Mouse (Mus musculus): Measurements from ENCODE around the gene Col6a1. TPM values are rescaled to one million over a fixed set of nuclear protein-coding genes. Genes with fewer than 3 reads are reported as not detected.

Gene Col6a1
- polyA plus RNA-seq, 1 experiment from 2014 or later = 26.5 TPM

Other genes starting within 250 kb of the Col6a1 start
- gene Lss, start 194.6 kb downstream of the Col6a1 start, polyA plus RNA-seq (2015; fragmentation: Nextera tagmentation; extraction: Ambion mirVana) = 41.6 and 50.7 TPM in 2 replicates
- gene Spatc1l, start 163.9 kb downstream of the Col6a1 start, polyA plus RNA-seq (2015; fragmentation: Nextera tagmentation; extraction: Ambion mirVana) = 0.14 TPM in 1 of 2 replicates, not detected in the other
- gene Ftcd, start 150.5 kb downstream of the Col6a1 start, polyA plus RNA-seq (2015; fragmentation: Nextera tagmentation; extraction: Ambion mirVana) = 0.08 and 0.10 TPM in 2 replicates
- 20.0 and 35.2 TPM in 2 replicates for gene Col6a2, start 102.5 kb downstream of the Col6a1 start, polyA plus RNA-seq (2015; fragmentation: Nextera tagmentation; extraction: Ambion mirVana)
- gene Pcbp3, start 235.7 kb upstream of the Col6a1 start, polyA plus RNA-seq (2015; fragmentation: Nextera tagmentation; extraction: Ambion mirVana) = 95.5 and 108 TPM in 2 replicates